Mouse (Mus musculus): ENCODE results near the gene Fbln1. TPM values are rescaled to one million over a fixed set of nuclear protein-coding genes. Genes with fewer than 3 reads are reported as not detected.

Fbln1 gene
- 53.3 and 60.5 TPM in 2 replicates for polyA plus RNA-seq (2015; fragmentation: Nextera tagmentation; extraction: Ambion mirVana)

GRCm38 (mm10) chr15:85205792-85206702 is at the start of gene Fbln1:
Gene Fbln1 (plus strand): TSS chr15:85205949.

GRCm38 (mm10) chr15:85335671-85336300 is 130.0 kb downstream of the Fbln1 start, which contains the start of gene Atxn10:
Gene Atxn10 (plus strand): TSS chr15:85336245.

Other genes with a start within 250 kb of the Fbln1 start
- gene 5031439G07Rik, start 217.4 kb upstream of the Fbln1 start, polyA plus RNA-seq (2015; fragmentation: Nextera tagmentation; extraction: Ambion mirVana) = 15.0 and 17.2 TPM in 2 replicates
- gene Upk3a, start 188.8 kb upstream of the Fbln1 start, polyA plus RNA-seq (2015; fragmentation: Nextera tagmentation; extraction: Ambion mirVana) = 0.44 and 0.84 TPM in 2 replicates
- 13.8 and 14.0 TPM in 2 replicates for gene Fam118a, start 177.0 kb upstream of the Fbln1 start, polyA plus RNA-seq (2015; fragmentation: Nextera tagmentation; extraction: Ambion mirVana)
- gene Smc1b, start 74.0 kb upstream of the Fbln1 start, polyA plus RNA-seq (2015; fragmentation: Nextera tagmentation; extraction: Ambion mirVana) = 0.06 and 0.08 TPM in 2 replicates
- 0.10 and 0.20 TPM in 2 replicates for gene Ribc2, start 73.9 kb upstream of the Fbln1 start, polyA plus RNA-seq (2015; fragmentation: Nextera tagmentation; extraction: Ambion mirVana)
- 174 and 187 TPM in 2 replicates for gene Atxn10, start 130.3 kb downstream of the Fbln1 start, polyA plus RNA-seq (2015; fragmentation: Nextera tagmentation; extraction: Ambion mirVana)

Data from adrenal gland, postnatal 0 days (tissue).